Mouse (Mus musculus) cortical plate, adult 2 months (tissue): Measurements from ENCODE around the gene Msl2.

Experiments
- CTCF ChIP-seq: fragments of 200-500 bp; IDR thresholded peaks from 2 replicates; pipeline ENCODE4 v1.5.1; 2011; ENCODE audit warnings: mild to moderate bottlenecking, control low read depth, low read length; ENCODE audit not compliant: insufficient read depth; ENCODE audit errors: extremely low read depth
- POLR2A ChIP-seq: fragments of 200-500 bp; IDR thresholded peaks from 2 replicates; pipeline ENCODE4 v1.6.1; 2011; ENCODE audit warnings: mild to moderate bottlenecking, low read length, control low read depth; ENCODE audit not compliant: insufficient read depth; ENCODE audit errors: extremely low read depth

- TF ChIP-seq POLR2A (no peak), CTCF (no peak)
Observed at GRCm38 (mm10) chr9:101078579-101078978, 4.7 kb downstream of the Msl2 start.
